Mouse (Mus musculus) ES-Bruce4 (cell line): Measurements from ENCODE around the gene Bpgm.

Source experiments
- CTCF ChIP-seq: IDR thresholded peaks from one replicate; pipeline ENCODE4 v1.8.1; 2011; ENCODE audit warnings: low read depth, low read length
- POLR2A ChIP-seq: IDR thresholded peaks from one replicate; pipeline ENCODE4 v1.8.1; 2011; ENCODE audit warnings: low read length; ENCODE audit not compliant: insufficient read depth

DNA sequence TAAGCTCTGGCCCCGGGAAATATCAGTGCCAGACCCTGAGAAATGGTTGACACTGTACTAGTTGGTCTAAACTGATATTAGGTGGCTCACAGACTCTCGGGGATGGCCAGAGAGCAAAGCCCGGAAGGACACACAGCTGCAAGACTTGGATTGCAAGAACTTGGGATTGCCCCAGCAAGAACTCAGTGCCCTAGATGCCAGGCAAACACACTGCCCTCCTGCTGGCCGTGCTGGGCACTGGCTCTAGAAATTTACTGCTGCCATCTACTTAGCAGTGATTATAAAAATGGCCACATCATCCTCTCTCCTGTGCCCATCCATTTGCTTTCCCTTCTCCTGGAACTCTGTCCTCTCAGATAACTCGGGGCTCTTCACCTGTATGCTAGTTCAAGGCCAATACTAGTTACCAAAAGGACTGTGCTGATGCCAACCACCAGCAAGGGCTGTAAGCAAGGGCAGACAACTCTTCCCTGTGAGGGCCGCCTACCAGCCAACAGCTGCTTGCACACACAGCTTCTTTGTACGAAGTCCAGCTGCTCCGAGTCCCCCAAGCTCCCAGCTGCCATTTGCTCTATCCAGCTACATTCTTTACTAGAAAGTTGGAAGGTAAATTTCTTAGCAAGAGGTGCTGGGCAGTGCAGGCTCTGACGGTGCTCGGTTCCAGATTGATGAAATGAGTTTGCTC is 39.2 kb downstream of the Bpgm start:
- no peak for TF ChIP-seq CTCF
- no peak for TF ChIP-seq POLR2A
